16 mouse cellular contexts compared by ENCODE assay signal in the genomic region with DNA sequence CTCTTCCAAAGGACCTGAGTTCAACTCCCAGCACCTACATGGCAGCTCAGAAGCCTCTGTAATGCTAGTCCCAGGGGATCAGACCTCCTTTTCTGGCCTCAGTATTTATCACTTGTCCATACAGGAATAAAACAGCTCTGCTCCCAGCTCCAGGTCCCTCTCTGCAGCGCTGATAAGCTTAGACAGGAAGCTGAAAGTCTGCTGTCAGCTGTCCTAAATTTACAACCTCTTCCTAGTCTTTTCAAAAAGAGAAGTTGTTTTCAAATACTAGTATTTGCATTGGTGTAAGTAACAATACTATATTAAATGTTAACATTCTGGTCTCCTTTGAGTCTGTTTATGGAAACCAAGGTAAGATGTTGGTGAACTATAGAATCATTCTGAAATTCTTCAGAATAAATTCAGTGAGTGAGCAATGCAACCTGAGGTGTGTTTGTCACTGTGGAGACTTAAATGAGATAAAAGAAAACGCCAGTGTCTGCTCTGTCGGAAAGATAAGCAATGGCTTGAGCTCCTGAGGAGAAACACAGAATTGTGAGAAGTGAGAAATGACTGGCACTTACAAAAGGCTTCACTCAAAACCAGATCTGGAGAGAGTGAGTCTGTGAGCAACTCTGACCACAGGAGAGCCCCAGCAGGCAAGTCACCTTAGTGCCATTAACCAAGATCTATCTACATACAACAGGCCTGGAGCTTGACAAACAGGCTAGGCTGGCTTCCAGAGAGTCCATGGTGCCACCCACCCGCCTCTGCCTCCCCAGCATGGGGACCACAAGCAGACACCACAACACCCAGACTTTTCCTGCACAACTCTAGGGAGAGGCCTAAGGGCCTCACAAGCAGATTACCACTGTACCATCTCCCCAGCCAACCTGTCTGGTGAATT. TPM values are rescaled to one million over a fixed set of nuclear protein-coding genes. Genes with fewer than 3 reads are reported as not detected.
DNase-seq lines count a peak whose midpoint lies in the region; ATAC-seq and TF ChIP-seq lines count a peak whose summit lies in the region.
"Had no signal": no experiment of that assay in that cellular context is flagged by ENCODE, and none has a peak within 500 bp of the region (broad histone marks: within the 10 kb centered on the region; RNA-seq: fewer than 3 reads in every experiment).

No protein-coding gene starts in this region.

- H3K4me3 ChIP-seq in megakaryocyte, embryonic 14.5 days (replicated peaks), result peak overlapping the region; percentile 44
- H3K4me3 ChIP-seq in liver, embryonic 13.5 days (replicated peaks), result no peak overlapping the region
- H3K4me3 ChIP-seq in stomach, postnatal 0 days (ENCODE audit: low read depth, low read length), result no peak overlapping the region
- H3K4me3 ChIP-seq: embryonic facial prominence, embryonic 13.5 days; lung, embryonic 15.5 days; midbrain, embryonic 10.5 days had no signal

- peak overlapping the region; percentile 36 for H3K4me2 ChIP-seq in liver, embryonic 13.5 days
- H3K4me2 ChIP-seq in stomach, postnatal 0 days (replicated peaks; ENCODE audit: low read depth), result no peak overlapping the region
- H3K4me2 ChIP-seq: embryonic facial prominence, embryonic 13.5 days; lung, embryonic 15.5 days had no signal

- peak overlapping the region; percentile 88 for H3K27ac ChIP-seq in liver, embryonic 13.5 days
- H3K27ac ChIP-seq in stomach, postnatal 0 days (replicated peaks), result peak overlapping the region; percentile 49; the same call in 1 of the 2 replicates
- H3K27ac ChIP-seq: embryonic facial prominence, embryonic 13.5 days; hindbrain, postnatal 0 days; kidney, postnatal 0 days; lung, embryonic 15.5 days; midbrain, embryonic 10.5 days had no signal

- no peak for TF ChIP-seq EP300 in stomach, postnatal 0 days (optimal IDR thresholded peaks at IDR 0.05)

- ATAC-seq in megakaryocyte, adult 5-6 weeks (ENCODE audit: poor library complexity, severe bottlenecking), result no peak
- peak; percentile 68 for ATAC-seq in liver, embryonic 13.5 days (ENCODE audit: low read depth)
- no peak for ATAC-seq in stomach, postnatal 0 days (ENCODE audit: low FRiP score, low TSS enrichment)
- ATAC-seq: hindbrain, postnatal 0 days had no signal

- peaks cover 89% of the 10 kb centered on the region for H3K36me3 ChIP-seq in megakaryocyte, embryonic 14.5 days (replicated peaks; ENCODE audit: low read length)
- peaks cover 89% of the 10 kb centered on the region for H3K36me3 ChIP-seq in liver, embryonic 13.5 days
- peaks cover 36% of the 10 kb centered on the region for H3K36me3 ChIP-seq in stomach, postnatal 0 days (ENCODE audit: control insufficient read depth, insufficient read depth, low read length)

- peak; percentile 40 for DNase-seq in c-Kit-positive CD71-positive TER-119-positive erythroid progenitor cells, embryonic 14.5 days (ENCODE audit: low spot score)
- no peak for DNase-seq in liver, embryonic 13.5 days
- DNase-seq in stomach, postnatal 0 days (ENCODE audit: low spot score), result peak; percentile 42
- no peak for DNase-seq in kidney, postnatal 14 days
- no peak for DNase-seq in lung, postnatal 25 days (ENCODE audit: low spot score)
- DNase-seq: cerebellum, adult 11 months; heart, postnatal 4 days; kidney, adult 11 months; spleen, adult 18-20 months had no signal

- peaks cover 52% of the 10 kb centered on the region for H3K4me1 ChIP-seq in megakaryocyte, embryonic 14.5 days
- peaks cover 40% of the 10 kb centered on the region for H3K4me1 ChIP-seq in liver, embryonic 13.5 days (replicated peaks)
- H3K4me1 ChIP-seq in stomach, postnatal 0 days (replicated peaks; ENCODE audit: control insufficient read depth, insufficient read depth), result no peaks in the 10 kb centered on the region
- H3K4me1 ChIP-seq: embryonic facial prominence, embryonic 13.5 days; midbrain, embryonic 10.5 days had no signal

- no peaks in the 10 kb centered on the region for H3K9me3 ChIP-seq in megakaryocyte, embryonic 14.5 days
- H3K9me3 ChIP-seq in liver, embryonic 13.5 days (replicated peaks), result no peaks in the 10 kb centered on the region
- no peaks in the 10 kb centered on the region for H3K9me3 ChIP-seq in stomach, postnatal 0 days (ENCODE audit: control insufficient read depth, low read length)
- H3K9me3 ChIP-seq: embryonic facial prominence, embryonic 13.5 days; lung, embryonic 15.5 days; midbrain, embryonic 10.5 days had no signal

- peak overlapping the region; percentile 44 for H3K9ac ChIP-seq in liver, embryonic 13.5 days
- H3K9ac ChIP-seq in stomach, postnatal 0 days (ENCODE audit: low read length), result no peak overlapping the region
- H3K9ac ChIP-seq: embryonic facial prominence, embryonic 13.5 days; lung, embryonic 15.5 days had no signal

- TF ChIP-seq CTCF in stomach, postnatal 0 days (IDR thresholded peaks at IDR 0.05; ENCODE audit: low read depth), result no peak

- 19% methylated on average over 4 of the region's 4 CpGs for WGBS in liver, embryonic 13.5 days (ENCODE audit: insufficient replicate concordance)
- WGBS in stomach, postnatal 0 days, result 75% methylated on average over 4 of the region's 4 CpGs

- H3K27me3 ChIP-seq in megakaryocyte, embryonic 14.5 days (replicated peaks), result no peaks in the 10 kb centered on the region
- H3K27me3 ChIP-seq in liver, embryonic 13.5 days, result no peaks in the 10 kb centered on the region
- H3K27me3 ChIP-seq in stomach, postnatal 0 days (ENCODE audit: control insufficient read depth, insufficient read depth, low read length), result no peaks in the 10 kb centered on the region
- H3K27me3 ChIP-seq: embryonic facial prominence, embryonic 13.5 days; lung, embryonic 15.5 days had no signal

RNA-seq across cellular contexts. Expression of a gene that starts 41.8 kb away (rescaled TPM):
- 0.60 and 2.5 TPM in 2 replicates for polyA plus RNA-seq in megakaryocyte, embryonic 14.5 days (2012; ENCODE audit: insufficient read depth, low replicate concordance)
- total RNA-seq in megakaryocyte, adult 5-6 weeks (2015), result 1.7 and 1.8 TPM in 2 replicates
- total RNA-seq in megakaryocyte, adult 5-6 weeks (2017), result 4.4 and 9.3 TPM in 2 replicates
- 16.6 and 21.5 TPM in 2 replicates for polyA plus RNA-seq in liver, embryonic 13.5 days (2015; fragmentation: Nextera tagmentation; extraction: Ambion mirVana)
- polyA plus RNA-seq in stomach, postnatal 0 days (2015; fragmentation: Nextera tagmentation; extraction: Ambion mirVana), result 12.5 and 13.1 TPM in 2 replicates

Comparison
In these comparisons a context has a peak if more than half of its experiments do, and no peak if none do; other contexts are left out.
1. DNase-seq: peak in c-Kit-positive CD71-positive TER-119-positive erythroid progenitor cells, embryonic 14.5 days (single experiment) and stomach, postnatal 0 days (single experiment); none in liver, embryonic 13.5 days (single experiment), kidney, postnatal 14 days (single experiment) and lung, postnatal 25 days (single experiment).